Mouse (Mus musculus) liver, embryonic 12.5 days (tissue): ENCODE results near the gene Pgls. TPM values are rescaled to one million over a fixed set of nuclear protein-coding genes. Genes with fewer than 3 reads are reported as not detected.

Source experiments
- ATAC-seq: fragments of 200-750 bp; cut with Nextera tagmentation; 2 replicates; pipeline ENCODE4 v1.8.0; 2017; ENCODE audit warnings: moderate number of reproducible peaks, mild to moderate bottlenecking, moderate library complexity
- H3K27ac ChIP-seq: fragments of 300-500 bp; sonication (generic); 2 replicates; pipeline ENCODE4 v1.5.1; 2016; ENCODE audit warnings: mild to moderate bottlenecking
- H3K27me3 ChIP-seq: fragments of 300-500 bp; sonication (generic); replicated peaks from 2 replicates; pipeline ENCODE4 v1.6.1; 2016; ENCODE audit warnings: mild to moderate bottlenecking, moderate library complexity
- H3K36me3 ChIP-seq: fragments of 300-500 bp; sonication (generic); 2 replicates; pipeline ENCODE4 v1.6.1; 2016; ENCODE audit warnings: mild to moderate bottlenecking, moderate library complexity
- H3K4me1 ChIP-seq: fragments of 300-500 bp; sonication (generic); 2 replicates; pipeline ENCODE4 v1.6.1; 2016
- H3K4me2 ChIP-seq: fragments of 300-500 bp; sonication (generic); 2 replicates; pipeline ENCODE4 v1.6.1; 2016; ENCODE audit warnings: mild to moderate bottlenecking, moderate library complexity
- H3K4me3 ChIP-seq: fragments of 300-500 bp; sonication (generic); 2 replicates; pipeline ENCODE4 v1.5.1; 2016; ENCODE audit warnings: mild to moderate bottlenecking, moderate library complexity
- H3K9ac ChIP-seq: fragments of 300-500 bp; sonication (generic); 2 replicates; pipeline ENCODE4 v1.6.1; 2016; ENCODE audit warnings: mild to moderate bottlenecking, moderate library complexity
- H3K9me3 ChIP-seq: fragments of 300-500 bp; sonication (generic); replicated peaks from 2 replicates; pipeline ENCODE4 v1.6.1; 2016; ENCODE audit warnings: mild to moderate bottlenecking, moderate library complexity
- WGBS: fragments of 180-500 bp; shearing (Covaris S2); methylation state at CpG from one replicate; pipeline ENCODE4 v1.1.7; 2016; ENCODE audit not compliant: insufficient replicate concordance; 5-methylcytosine and 5-hydroxymethylcytosine counted together
- polyA plus RNA-seq: library from polyadenylated mRNA; unstranded; fragments of >200 nt; fragmentation: Nextera tagmentation; extraction: Ambion mirVana; gene quantifications from 2 replicates; pipeline ENCODE4 v1.2.1, GENCODE M21; 2016

Gene Pgls
- polyA plus RNA-seq, 1 experiment from 2014 or later, result 144 TPM

DNA sequence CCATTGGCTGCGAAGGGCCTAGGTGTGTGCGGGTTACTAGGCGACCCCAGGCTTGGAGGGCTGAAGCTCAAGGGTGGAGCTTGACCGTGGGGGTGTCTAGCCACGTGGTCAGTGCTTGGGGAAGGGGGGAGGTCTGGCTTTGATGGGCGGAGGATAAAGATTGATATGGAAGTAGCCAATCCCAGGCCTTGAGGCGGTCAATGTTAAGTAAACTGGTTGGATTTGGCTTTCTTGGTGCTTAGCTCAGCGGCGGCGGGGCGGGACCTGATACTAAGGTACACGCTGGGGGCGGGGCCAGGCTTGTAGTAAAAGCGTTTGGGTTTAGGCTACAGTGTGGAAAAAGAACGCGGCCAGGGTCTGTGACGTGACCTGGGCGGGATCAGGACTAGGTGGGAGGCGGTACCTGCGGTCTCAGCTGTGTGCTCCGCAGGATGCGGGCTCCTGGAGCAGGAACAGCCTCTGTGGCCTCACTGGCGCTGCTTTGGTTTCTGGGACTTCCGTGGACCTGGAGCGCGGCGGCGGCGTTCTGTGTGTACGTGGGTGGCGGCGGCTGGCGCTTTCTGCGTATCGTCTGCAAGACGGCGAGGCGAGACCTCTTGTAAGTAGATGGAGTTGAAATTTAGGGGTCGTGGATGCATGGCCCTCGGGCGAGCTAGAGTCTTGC lies 21.6 kb upstream of the Pgls start:
- Histone ChIP-seq H3K9me3 (no peaks in the 10 kb centered on the region), H3K36me3 (no peaks in the 10 kb centered on the region), H3K4me2 (peak overlapping the region; percentile 80), H3K27me3 (peaks cover 64% of the 10 kb centered on the region), H3K4me3 (peak overlapping the region; percentile 55), H3K9ac (peak overlapping the region; percentile 53), H3K4me1 (peaks cover 21% of the 10 kb centered on the region), H3K27ac (no peak overlapping the region)
- ATAC-seq, result peak; percentile 78
- WGBS, result 1% methylated on average over 41 of the region's 41 CpGs

DNA sequence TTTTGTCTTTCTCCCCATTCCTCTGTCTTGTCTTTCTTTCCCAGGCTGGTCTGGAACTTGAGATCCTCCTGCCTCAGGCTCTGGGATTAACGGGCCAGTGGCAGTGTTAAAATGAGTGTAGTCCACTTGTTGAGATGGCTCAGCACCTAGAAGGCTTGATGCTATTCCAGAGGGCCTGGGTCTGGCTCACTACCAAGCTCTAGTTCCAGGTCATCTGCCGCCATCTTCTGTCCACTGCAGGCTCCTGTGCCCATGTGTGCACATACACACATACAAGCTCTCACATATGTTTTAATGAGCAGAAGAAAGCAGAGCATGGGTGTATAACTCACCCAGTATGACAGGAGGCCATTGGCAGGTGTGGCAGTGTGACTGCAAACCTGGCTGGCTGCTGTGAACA lies 19.9 kb upstream of the Pgls start:
- Histone ChIP-seq H3K4me1 (peaks cover 21% of the 10 kb centered on the region), H3K27ac (no peak overlapping the region), H3K36me3 (no peaks in the 10 kb centered on the region), H3K4me3 (no peak overlapping the region), H3K9me3 (no peaks in the 10 kb centered on the region), H3K4me2 (no peak overlapping the region), H3K9ac (no peak overlapping the region), H3K27me3 (peaks cover 49% of the 10 kb centered on the region)
- no peak for ATAC-seq
- whole genome bisulfite sequencing, result 64% methylated on average over 2 of the region's 2 CpGs

GRCm38 (mm10) chr8:71572847-71573633 lies 18.9 kb upstream of the Pgls start:
- Histone ChIP-seq H3K27ac (no peak overlapping the region), H3K9ac (no peak overlapping the region), H3K9me3 (no peaks in the 10 kb centered on the region), H3K4me3 (no peak overlapping the region), H3K4me1 (peaks cover 21% of the 10 kb centered on the region), H3K4me2 (no peak overlapping the region), H3K36me3 (no peaks in the 10 kb centered on the region), H3K27me3 (peaks cover 40% of the 10 kb centered on the region)
- 76% methylated on average over 9 of the region's 9 CpGs for WGBS
- no peak for ATAC-seq

DNA sequence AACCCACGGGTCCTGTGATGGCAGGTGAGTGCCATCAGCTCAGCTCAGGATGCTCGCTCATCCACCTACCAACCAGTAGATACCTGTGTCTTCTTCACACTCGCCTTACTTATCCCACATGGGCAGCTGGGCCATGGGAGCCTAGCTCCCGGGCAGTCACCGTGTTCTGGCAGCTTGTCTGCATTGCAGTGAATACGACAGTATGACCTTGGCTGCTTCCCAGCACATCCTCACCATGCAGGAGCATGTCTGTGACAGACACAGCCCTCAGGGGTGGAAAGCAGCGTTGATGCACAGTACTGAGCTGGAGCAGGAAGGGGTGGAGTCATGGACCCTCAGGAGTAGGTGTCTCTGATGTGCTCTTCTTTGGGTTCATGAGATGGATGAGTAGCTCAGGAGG lies 17.6 kb upstream of the Pgls start:
- no peaks in the 10 kb centered on the region for H3K9me3 ChIP-seq
- H3K4me1 ChIP-seq, result peaks cover 17% of the 10 kb centered on the region
- no peak overlapping the region for H3K9ac ChIP-seq
- no peak overlapping the region for H3K4me2 ChIP-seq
- peaks cover 26% of the 10 kb centered on the region for H3K27me3 ChIP-seq
- H3K4me3 ChIP-seq, result no peak overlapping the region
- no peak overlapping the region for H3K27ac ChIP-seq
- H3K36me3 ChIP-seq, result no peaks in the 10 kb centered on the region
- WGBS, result 60% methylated on average over 7 of the region's 7 CpGs
- ATAC-seq, result no peak

DNA sequence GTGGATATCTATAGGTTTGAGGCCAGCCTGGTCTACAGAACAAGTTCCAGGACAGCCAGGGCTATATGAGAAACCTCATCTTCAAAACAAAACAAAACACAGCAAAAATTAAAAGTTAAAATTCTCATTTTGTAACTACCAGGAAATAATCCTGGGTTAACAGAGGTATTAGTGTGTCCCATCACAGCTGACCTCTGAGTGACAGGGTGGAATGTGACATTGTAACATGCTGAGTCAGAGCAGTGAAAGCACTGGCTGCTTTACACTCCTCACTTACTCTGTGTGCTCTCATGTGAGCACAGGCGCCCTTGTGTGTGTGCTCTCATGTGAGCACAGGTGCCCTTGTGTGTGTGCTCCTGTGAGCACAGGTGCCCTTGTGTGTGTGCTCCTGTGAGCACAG lies 17.0 kb upstream of the Pgls start:
- no peak for ATAC-seq
- 56% methylated on average over 1 of the region's 1 CpGs for WGBS
- no peak overlapping the region for H3K4me2 ChIP-seq
- no peak overlapping the region for H3K27ac ChIP-seq
- no peak overlapping the region for H3K4me3 ChIP-seq
- peaks cover 20% of the 10 kb centered on the region for H3K27me3 ChIP-seq
- H3K36me3 ChIP-seq, result no peaks in the 10 kb centered on the region
- peaks cover 11% of the 10 kb centered on the region for H3K4me1 ChIP-seq
- no peaks in the 10 kb centered on the region for H3K9me3 ChIP-seq
- H3K9ac ChIP-seq, result no peak overlapping the region

DNA sequence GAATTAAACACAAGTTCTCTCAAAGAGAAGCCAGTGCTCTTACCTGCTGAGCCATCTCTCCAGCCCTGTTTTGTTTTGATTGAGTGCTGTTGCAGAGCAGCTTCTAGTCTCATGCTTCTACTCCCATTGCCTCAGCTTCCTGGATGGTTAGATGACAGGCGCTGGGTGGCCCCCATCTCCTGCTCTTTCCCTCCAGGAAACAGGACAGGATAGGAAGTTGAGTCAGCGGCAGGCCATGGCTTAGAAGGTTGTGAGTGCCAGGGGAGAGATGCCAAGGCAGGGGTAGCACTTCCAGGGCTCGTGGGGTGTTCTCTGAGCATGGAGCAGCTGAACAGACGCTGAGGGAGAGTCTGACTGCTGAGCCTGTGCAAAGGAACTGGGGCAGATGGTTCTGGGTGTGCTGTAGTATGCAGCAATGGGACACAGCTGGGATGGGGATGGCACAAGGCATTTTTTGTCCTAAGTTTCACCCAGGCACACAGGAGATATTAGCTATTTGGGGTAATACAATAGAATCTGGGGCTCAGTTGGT lies 14.1 kb upstream of the Pgls start:
- 50% methylated on average over 4 of the region's 4 CpGs for WGBS
- Histone ChIP-seq H3K4me3 (no peak overlapping the region), H3K9me3 (no peaks in the 10 kb centered on the region), H3K4me2 (no peak overlapping the region), H3K9ac (no peak overlapping the region), H3K4me1 (no peaks in the 10 kb centered on the region), H3K27ac (no peak overlapping the region), H3K36me3 (no peaks in the 10 kb centered on the region), H3K27me3 (peaks cover 6% of the 10 kb centered on the region; the same call in 1 of the 2 replicates)
- no peak for ATAC-seq

DNA sequence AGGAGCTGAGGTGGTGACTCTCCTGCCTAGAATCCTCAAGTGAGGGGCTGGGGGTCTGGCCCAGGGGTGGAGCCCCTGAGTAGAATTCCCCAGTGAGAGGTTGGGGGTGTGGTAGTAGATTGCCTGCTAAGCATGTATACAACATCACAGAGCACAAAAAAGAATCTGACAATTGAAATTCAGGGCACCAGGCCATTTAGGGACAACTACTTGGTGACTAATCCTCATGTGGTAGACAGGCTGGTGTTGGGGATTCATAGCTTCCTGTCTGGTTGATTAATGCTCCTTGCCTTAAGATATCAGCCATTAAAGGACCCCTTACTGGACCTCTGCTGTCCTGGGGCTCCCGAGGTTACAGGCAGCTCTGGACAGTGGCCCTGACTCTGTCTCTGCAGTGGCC lies 13.0 kb upstream of the Pgls start:
- no peak overlapping the region for H3K4me2 ChIP-seq
- H3K9ac ChIP-seq, result no peak overlapping the region
- peaks cover 12% of the 10 kb centered on the region for H3K27me3 ChIP-seq
- H3K36me3 ChIP-seq, result no peaks in the 10 kb centered on the region
- no peak overlapping the region for H3K27ac ChIP-seq
- H3K9me3 ChIP-seq, result no peaks in the 10 kb centered on the region
- ATAC-seq, result no peak
- whole genome bisulfite sequencing, result 55% methylated on average over 1 of the region's 1 CpGs
- no peak overlapping the region for H3K4me3 ChIP-seq
- no peaks in the 10 kb centered on the region for H3K4me1 ChIP-seq

DNA sequence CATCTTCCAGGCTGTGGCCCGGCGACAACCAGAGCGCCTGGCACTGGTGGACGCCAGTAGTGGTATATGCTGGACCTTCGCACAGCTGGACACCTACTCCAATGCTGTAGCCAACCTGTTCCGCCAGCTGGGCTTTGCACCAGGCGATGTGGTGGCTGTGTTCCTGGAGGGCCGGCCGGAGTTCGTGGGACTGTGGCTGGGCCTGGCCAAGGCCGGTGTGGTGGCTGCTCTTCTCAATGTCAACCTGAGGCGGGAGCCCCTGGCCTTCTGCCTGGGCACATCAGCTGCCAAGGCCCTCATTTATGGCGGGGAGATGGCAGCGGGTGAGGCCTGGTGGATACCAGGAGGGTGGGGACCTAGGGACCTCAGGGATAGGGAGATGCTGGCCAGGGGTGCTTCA lies 12.5 kb upstream of the Pgls start:
- ATAC-seq, result no peak
- Histone ChIP-seq H3K36me3 (no peaks in the 10 kb centered on the region), H3K4me2 (no peak overlapping the region), H3K27me3 (peaks cover 16% of the 10 kb centered on the region), H3K9ac (no peak overlapping the region), H3K4me1 (no peaks in the 10 kb centered on the region), H3K27ac (no peak overlapping the region), H3K4me3 (no peak overlapping the region), H3K9me3 (no peaks in the 10 kb centered on the region)
- WGBS, result 85% methylated on average over 14 of the region's 14 CpGs

DNA sequence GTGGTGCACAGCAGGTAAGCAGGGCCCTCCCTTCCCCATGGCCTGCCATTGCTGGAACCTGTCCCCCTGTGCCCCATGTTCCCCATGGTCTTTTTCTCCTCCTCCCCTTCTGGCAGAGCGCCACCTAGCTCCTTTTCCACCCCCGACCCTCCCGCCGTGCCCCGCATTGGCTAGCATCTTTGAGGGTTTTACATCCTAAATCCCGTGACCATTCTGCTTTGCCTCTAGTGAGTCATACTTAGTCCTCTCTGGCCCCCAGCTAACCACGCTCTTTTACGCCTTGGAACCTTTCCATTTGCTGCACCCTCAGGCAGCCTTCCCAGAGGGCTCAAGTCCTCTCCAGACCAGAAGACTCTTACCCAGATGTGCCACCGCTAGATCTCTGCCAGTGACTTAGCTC lies 11.8 kb upstream of the Pgls start:
- Histone ChIP-seq H3K4me2 (no peak overlapping the region), H3K27me3 (peaks cover 20% of the 10 kb centered on the region), H3K36me3 (0 out of 2 replicates have a peak, but pooled peaks cover 1% of the 10 kb centered on the region), H3K9me3 (no peaks in the 10 kb centered on the region), H3K4me3 (no peak overlapping the region), H3K4me1 (no peaks in the 10 kb centered on the region), H3K9ac (no peak overlapping the region), H3K27ac (no peak overlapping the region)
- WGBS, result 58% methylated on average over 9 of the region's 9 CpGs
- no peak for ATAC-seq

GRCm38 (mm10) chr8:71586891-71587290 lies 5.1 kb upstream of the Pgls start:
- no peaks in the 10 kb centered on the region for H3K9me3 ChIP-seq
- H3K27ac ChIP-seq, result no peak overlapping the region
- WGBS, result 44% methylated on average over 2 of the region's 2 CpGs
- H3K36me3 ChIP-seq, result 0 out of 2 replicates have a peak, but pooled peaks cover 4% of the 10 kb centered on the region
- peaks cover 14% of the 10 kb centered on the region for H3K27me3 ChIP-seq
- no peak overlapping the region for H3K4me3 ChIP-seq
- H3K4me2 ChIP-seq, result no peak overlapping the region
- H3K4me1 ChIP-seq, result peaks cover 18% of the 10 kb centered on the region
- no peak for ATAC-seq
- no peak overlapping the region for H3K9ac ChIP-seq

GRCm38 (mm10) chr8:71588762-71589161 lies 3.2 kb upstream of the Pgls start:
- H3K9ac ChIP-seq, result no peak overlapping the region
- ATAC-seq, result no peak
- H3K4me1 ChIP-seq, result peaks cover 31% of the 10 kb centered on the region
- no peak overlapping the region for H3K4me2 ChIP-seq
- H3K36me3 ChIP-seq, result 0 out of 2 replicates have a peak, but pooled peaks cover 4% of the 10 kb centered on the region
- no peak overlapping the region for H3K4me3 ChIP-seq
- no peaks in the 10 kb centered on the region for H3K9me3 ChIP-seq
- WGBS, result 73% methylated on average over 3 of the region's 3 CpGs
- H3K27ac ChIP-seq, result no peak overlapping the region
- H3K27me3 ChIP-seq, result peaks cover 11% of the 10 kb centered on the region

DNA sequence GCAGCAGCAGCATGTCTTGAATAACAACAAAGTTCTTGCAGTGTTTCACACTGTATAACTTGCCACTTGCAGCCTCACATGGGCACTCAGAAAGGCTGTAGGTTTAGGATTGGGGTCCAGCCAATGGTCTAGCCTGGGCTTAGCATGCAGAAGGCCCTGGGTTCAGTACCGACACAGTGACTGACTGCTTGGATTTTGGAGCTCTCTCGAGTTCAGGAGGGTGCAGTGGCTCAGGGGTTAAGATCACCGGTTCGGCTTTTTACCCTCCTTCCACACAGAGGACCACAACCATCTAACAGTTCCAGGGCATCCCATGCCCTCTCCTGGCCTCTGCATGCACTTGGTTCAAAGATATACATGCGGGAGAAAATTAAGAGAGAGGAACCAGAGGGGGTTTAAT lies 959 bp upstream of the Pgls start:
- WGBS, result 20% methylated on average over 5 of the region's 5 CpGs
- Histone ChIP-seq H3K27me3 (no peaks in the 10 kb centered on the region), H3K36me3 (peaks cover 13% of the 10 kb centered on the region), H3K4me3 (peak overlapping the region; percentile 81), H3K9me3 (no peaks in the 10 kb centered on the region), H3K4me1 (peaks cover 48% of the 10 kb centered on the region), H3K4me2 (peak overlapping the region; percentile 93), H3K27ac (peak overlapping the region; percentile 97), H3K9ac (peak overlapping the region; percentile 94)
- ATAC-seq, result no peak
